Mouse (Mus musculus) liver, embryonic 12.5 days (tissue): Measurements from ENCODE around the gene Lman2l. TPM values are rescaled to one million over a fixed set of nuclear protein-coding genes. Genes with fewer than 3 reads are reported as not detected.

Experiments used
- ATAC-seq: fragments of 200-750 bp; cut with Nextera tagmentation; 2 replicates; pipeline ENCODE4 v1.8.0; 2017; ENCODE audit warnings: moderate number of reproducible peaks, mild to moderate bottlenecking, moderate library complexity
- H3K27ac ChIP-seq: fragments of 300-500 bp; sonication (generic); 2 replicates; pipeline ENCODE4 v1.5.1; 2016; ENCODE audit warnings: mild to moderate bottlenecking
- H3K27me3 ChIP-seq: fragments of 300-500 bp; sonication (generic); replicated peaks from 2 replicates; pipeline ENCODE4 v1.6.1; 2016; ENCODE audit warnings: mild to moderate bottlenecking, moderate library complexity
- H3K36me3 ChIP-seq: fragments of 300-500 bp; sonication (generic); 2 replicates; pipeline ENCODE4 v1.6.1; 2016; ENCODE audit warnings: mild to moderate bottlenecking, moderate library complexity
- H3K4me1 ChIP-seq: fragments of 300-500 bp; sonication (generic); 2 replicates; pipeline ENCODE4 v1.6.1; 2016
- H3K4me2 ChIP-seq: fragments of 300-500 bp; sonication (generic); 2 replicates; pipeline ENCODE4 v1.6.1; 2016; ENCODE audit warnings: mild to moderate bottlenecking, moderate library complexity
- H3K4me3 ChIP-seq: fragments of 300-500 bp; sonication (generic); 2 replicates; pipeline ENCODE4 v1.5.1; 2016; ENCODE audit warnings: mild to moderate bottlenecking, moderate library complexity
- H3K9ac ChIP-seq: fragments of 300-500 bp; sonication (generic); 2 replicates; pipeline ENCODE4 v1.6.1; 2016; ENCODE audit warnings: mild to moderate bottlenecking, moderate library complexity
- H3K9me3 ChIP-seq: fragments of 300-500 bp; sonication (generic); replicated peaks from 2 replicates; pipeline ENCODE4 v1.6.1; 2016; ENCODE audit warnings: mild to moderate bottlenecking, moderate library complexity
- WGBS: fragments of 180-500 bp; shearing (Covaris S2); methylation state at CpG from one replicate; pipeline ENCODE4 v1.1.7; 2016; ENCODE audit not compliant: insufficient replicate concordance; 5-methylcytosine and 5-hydroxymethylcytosine counted together
- polyA plus RNA-seq: library from polyadenylated mRNA; unstranded; fragments of >200 nt; fragmentation: Nextera tagmentation; extraction: Ambion mirVana; gene quantifications from 2 replicates; pipeline ENCODE4 v1.2.1, GENCODE M21; 2016

Lman2l gene
- polyA plus RNA-seq = 20.9 and 22.8 TPM in 2 replicates

DNA sequence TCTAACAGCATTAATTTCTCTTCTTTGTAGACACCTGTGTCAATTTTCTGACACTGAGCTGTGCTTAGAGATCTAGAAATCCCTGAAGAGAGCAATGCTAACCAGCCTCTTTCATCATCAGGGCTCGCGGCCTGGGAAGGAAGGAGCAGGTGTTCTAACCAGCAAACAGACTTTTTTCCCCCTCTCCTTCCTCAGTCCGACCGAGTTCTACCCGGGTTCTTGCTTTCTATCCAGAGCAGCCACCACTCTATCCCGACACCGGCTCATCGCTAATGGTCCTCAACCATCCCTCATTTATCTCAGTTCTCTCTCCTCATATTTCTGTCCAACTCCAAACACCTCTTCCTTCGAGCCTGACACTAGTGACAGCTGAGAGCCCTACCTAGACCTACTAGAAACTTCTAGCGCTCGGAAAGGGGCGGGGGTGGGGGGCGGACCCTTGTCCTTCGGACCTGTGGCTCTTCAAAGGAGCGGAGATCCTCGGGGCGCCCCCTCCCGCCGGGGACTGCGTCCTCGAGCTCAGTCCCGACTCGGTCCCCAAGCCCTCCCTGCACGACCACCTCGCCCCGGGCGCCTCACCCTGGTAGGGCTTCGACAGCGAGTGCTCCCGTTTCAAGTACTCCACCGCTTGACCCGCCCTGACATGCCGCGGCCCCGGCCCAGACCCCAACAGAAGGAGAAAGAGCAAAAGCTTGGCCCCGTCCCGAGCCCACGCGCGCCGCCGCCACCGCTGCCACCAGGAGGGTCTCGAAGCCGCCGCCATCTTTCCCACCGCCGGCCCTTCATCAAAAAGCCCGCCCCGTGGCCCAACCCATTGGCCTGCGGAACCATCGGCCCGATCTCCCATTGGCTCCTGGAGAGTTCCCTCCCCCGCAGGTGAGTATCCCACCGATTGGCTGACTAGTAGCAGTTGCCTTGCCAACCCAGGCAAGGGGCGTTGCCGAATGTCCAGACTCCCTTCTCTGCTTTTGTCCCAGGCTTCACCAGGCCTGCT is at the start of gene Lman2l:
Gene Lman2l (minus strand): TSS at position 801 of the 994 bp plus-strand sequence.
- H3K4me2 ChIP-seq = peak within 1 kb of the TSS; percentile 95
- peak within 1 kb of the TSS; percentile 87 for H3K9ac ChIP-seq
- under 1% methylated on average over 57 of the region's 57 CpGs for WGBS
- H3K27me3 ChIP-seq = no peaks in the 10 kb centered on the region
- H3K4me1 ChIP-seq = peaks cover 20% of the 10 kb centered on the region
- ATAC-seq = peak; percentile 99
- peaks cover 14% of the 10 kb centered on the region; the same call in 1 of the 2 replicates for H3K36me3 ChIP-seq
- H3K27ac ChIP-seq = peak within 1 kb of the TSS; percentile 72
- H3K4me3 ChIP-seq = peak within 1 kb of the TSS; percentile 94
- no peaks in the 10 kb centered on the region for H3K9me3 ChIP-seq

- no peak overlapping the region for H3K9ac ChIP-seq
- no peak overlapping the region for H3K4me2 ChIP-seq
- H3K9me3 ChIP-seq = no peaks in the 10 kb centered on the region
- no peaks in the 10 kb centered on the region for H3K27me3 ChIP-seq
- H3K4me1 ChIP-seq = no peaks in the 10 kb centered on the region
- ATAC-seq = no peak
- H3K27ac ChIP-seq = no peak overlapping the region
- no peaks in the 10 kb centered on the region for H3K36me3 ChIP-seq
- 69% methylated on average over 6 of the region's 6 CpGs for WGBS
- no peak overlapping the region for H3K4me3 ChIP-seq
These were observed 48.2 kb upstream of the Lman2l start for GRCm38 (mm10) chr1:36493299-36493698.

GRCm38 (mm10) chr1:36492416-36493139 is 47.5 kb upstream of the Lman2l start:
- 0 out of 2 replicates have a peak, but pooled peaks have one; percentile 30 for ATAC-seq
- no peak overlapping the region for H3K9ac ChIP-seq
- H3K36me3 ChIP-seq = no peaks in the 10 kb centered on the region
- no peaks in the 10 kb centered on the region for H3K4me1 ChIP-seq
- no peak overlapping the region for H3K4me2 ChIP-seq
- H3K4me3 ChIP-seq = no peak overlapping the region
- H3K27me3 ChIP-seq = no peaks in the 10 kb centered on the region
- no peak overlapping the region for H3K27ac ChIP-seq
- WGBS = 52% methylated on average over 9 of the region's 9 CpGs
- H3K9me3 ChIP-seq = no peaks in the 10 kb centered on the region

- no peak overlapping the region for H3K9ac ChIP-seq
- H3K4me3 ChIP-seq = no peak overlapping the region
- no peak overlapping the region for H3K4me2 ChIP-seq
- 69% methylated on average over 6 of the region's 6 CpGs for WGBS
- ATAC-seq = no peak
- H3K9me3 ChIP-seq = no peaks in the 10 kb centered on the region
- H3K36me3 ChIP-seq = no peaks in the 10 kb centered on the region
- no peaks in the 10 kb centered on the region for H3K4me1 ChIP-seq
- H3K27me3 ChIP-seq = no peaks in the 10 kb centered on the region
- H3K27ac ChIP-seq = no peak overlapping the region
These were observed 44.6 kb upstream of the Lman2l start for GRCm38 (mm10) chr1:36489661-36490060.

DNA sequence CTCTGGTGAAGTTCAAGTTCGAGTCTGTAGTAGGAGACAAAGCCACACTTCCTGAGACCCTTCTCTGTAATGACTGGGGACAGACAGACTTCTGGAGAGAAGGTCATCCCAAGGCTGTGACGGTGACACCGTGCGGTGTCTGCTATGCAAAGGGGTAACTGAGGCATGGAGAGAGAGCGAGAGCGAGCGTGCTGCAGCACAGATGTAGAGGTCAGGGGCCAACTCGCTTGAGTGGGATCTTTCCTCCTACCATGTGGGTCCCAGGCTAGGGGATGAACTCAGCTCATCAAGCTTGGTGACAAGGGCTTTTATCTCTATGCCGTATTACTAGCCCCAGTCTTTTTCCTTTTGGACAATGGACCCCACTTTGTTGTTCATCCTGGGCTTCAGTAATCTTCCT is 42.0 kb upstream of the Lman2l start:
- peaks cover 6% of the 10 kb centered on the region for H3K4me1 ChIP-seq
- no peaks in the 10 kb centered on the region for H3K27me3 ChIP-seq
- no peak for ATAC-seq
- H3K9me3 ChIP-seq = no peaks in the 10 kb centered on the region
- no peaks in the 10 kb centered on the region for H3K36me3 ChIP-seq
- 75% methylated on average over 9 of the region's 9 CpGs for WGBS
- no peak overlapping the region for H3K4me2 ChIP-seq
- no peak overlapping the region for H3K9ac ChIP-seq
- H3K4me3 ChIP-seq = no peak overlapping the region
- H3K27ac ChIP-seq = no peak overlapping the region

DNA sequence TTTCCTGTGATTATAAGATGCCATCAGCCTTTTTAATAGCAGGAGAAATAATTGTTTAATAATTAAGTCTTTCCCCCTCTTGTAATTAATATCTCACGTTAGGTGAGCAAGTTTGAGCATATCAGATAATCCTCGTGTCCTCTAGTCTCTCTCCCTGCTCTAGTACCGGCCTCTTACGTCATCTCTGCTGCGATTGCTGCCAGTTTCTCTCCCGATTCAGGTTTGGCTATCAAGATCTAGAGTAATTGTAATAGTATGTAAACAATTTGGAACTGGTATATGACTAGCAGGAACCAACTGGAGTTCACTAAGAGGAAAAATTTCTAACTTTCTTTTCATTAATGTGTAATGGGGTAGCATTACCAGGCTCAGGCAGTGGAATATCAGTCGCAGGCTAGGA is 40.0 kb upstream of the Lman2l start:
- WGBS = 64% methylated on average over 7 of the region's 7 CpGs
- no peak overlapping the region for H3K4me3 ChIP-seq
- H3K9me3 ChIP-seq = no peaks in the 10 kb centered on the region
- H3K9ac ChIP-seq = no peak overlapping the region
- peaks cover 8% of the 10 kb centered on the region for H3K4me1 ChIP-seq
- no peak overlapping the region for H3K4me2 ChIP-seq
- H3K36me3 ChIP-seq = no peaks in the 10 kb centered on the region
- H3K27me3 ChIP-seq = no peaks in the 10 kb centered on the region
- no peak overlapping the region for H3K27ac ChIP-seq
- no peak for ATAC-seq

DNA sequence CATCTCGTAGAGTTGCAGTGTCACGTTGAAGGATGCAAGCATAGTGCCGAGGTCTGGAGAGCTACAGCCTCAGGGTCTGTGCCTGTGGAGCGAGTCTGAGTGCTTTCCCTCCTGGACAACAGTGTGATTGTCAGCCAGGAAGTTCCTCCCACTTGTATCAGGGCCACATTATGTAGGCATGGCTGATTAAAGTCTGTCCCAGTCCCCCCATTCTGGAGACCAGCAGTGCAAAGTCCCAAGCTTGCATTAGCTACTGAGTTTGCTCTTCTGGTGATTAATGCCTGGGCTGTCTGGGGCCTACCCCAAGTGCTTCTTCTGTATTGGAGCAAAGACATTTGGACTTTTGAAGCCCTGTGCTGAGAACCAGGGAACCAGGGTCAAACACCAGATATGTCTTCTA is 38.8 kb upstream of the Lman2l start:
- H3K4me2 ChIP-seq = no peak overlapping the region
- no peaks in the 10 kb centered on the region for H3K27me3 ChIP-seq
- H3K9me3 ChIP-seq = no peaks in the 10 kb centered on the region
- WGBS = 62% methylated on average over 4 of the region's 4 CpGs
- H3K4me3 ChIP-seq = no peak overlapping the region
- H3K9ac ChIP-seq = no peak overlapping the region
- H3K4me1 ChIP-seq = peaks cover 8% of the 10 kb centered on the region
- no peaks in the 10 kb centered on the region for H3K36me3 ChIP-seq
- peak; percentile 37 for ATAC-seq
- H3K27ac ChIP-seq = no peak overlapping the region

- Histone ChIP-seq H3K36me3 (no peaks in the 10 kb centered on the region), H3K4me2 (no peak overlapping the region), H3K27ac (no peak overlapping the region), H3K4me3 (no peak overlapping the region), H3K4me1 (peaks cover 25% of the 10 kb centered on the region), H3K9ac (no peak overlapping the region), H3K9me3 (no peaks in the 10 kb centered on the region), H3K27me3 (no peaks in the 10 kb centered on the region)
- WGBS = 74% methylated on average over 12 of the region's 12 CpGs
- ATAC-seq = no peak
These were observed 35.1 kb upstream of the Lman2l start for GRCm38 (mm10) chr1:36479903-36480899.

DNA sequence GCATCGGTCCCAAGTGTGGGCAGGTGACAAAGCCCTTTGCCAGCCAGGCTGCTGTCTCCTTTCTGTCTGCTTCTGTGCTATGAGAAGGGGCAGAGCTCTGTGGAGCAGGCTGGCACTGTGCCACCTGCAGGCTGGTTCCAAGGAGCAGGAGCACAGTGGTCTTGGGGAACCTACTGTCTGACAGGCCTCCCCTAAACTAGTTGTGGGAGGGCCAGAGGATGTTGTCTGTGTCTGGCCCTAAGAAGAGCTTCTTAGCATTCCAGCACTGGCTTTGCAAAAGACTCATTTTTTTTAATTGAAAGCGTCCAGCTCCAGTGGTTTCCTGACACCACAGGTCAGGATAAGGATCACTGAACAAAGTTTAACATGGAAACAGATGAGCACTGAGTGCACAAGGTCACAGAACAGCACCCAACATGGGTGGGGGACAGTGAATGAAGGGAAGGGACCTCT is 33.3 kb upstream of the Lman2l start:
- peaks cover 6% of the 10 kb centered on the region for H3K27me3 ChIP-seq
- no peak for ATAC-seq

GRCm38 (mm10) chr1:36476426-36476825 is 31.4 kb upstream of the Lman2l start:
- Histone ChIP-seq H3K9me3 (no peaks in the 10 kb centered on the region), H3K4me3 (no peak overlapping the region), H3K4me1 (peaks cover 54% of the 10 kb centered on the region), H3K9ac (no peak overlapping the region), H3K27ac (no peak overlapping the region), H3K4me2 (no peak overlapping the region), H3K27me3 (peaks cover 22% of the 10 kb centered on the region), H3K36me3 (no peaks in the 10 kb centered on the region)
- ATAC-seq = no peak
- WGBS = 69% methylated on average over 7 of the region's 7 CpGs

More for the DNA sequence above, 33.3 kb upstream of the Lman2l start:
- H3K27ac ChIP-seq = no peak overlapping the region
- no peak overlapping the region for H3K4me3 ChIP-seq
- WGBS = 71% methylated on average over 2 of the region's 2 CpGs
- H3K9ac ChIP-seq = no peak overlapping the region
- H3K36me3 ChIP-seq = no peaks in the 10 kb centered on the region
- no peak overlapping the region for H3K4me2 ChIP-seq
- H3K9me3 ChIP-seq = no peaks in the 10 kb centered on the region
- peaks cover 43% of the 10 kb centered on the region for H3K4me1 ChIP-seq

DNA sequence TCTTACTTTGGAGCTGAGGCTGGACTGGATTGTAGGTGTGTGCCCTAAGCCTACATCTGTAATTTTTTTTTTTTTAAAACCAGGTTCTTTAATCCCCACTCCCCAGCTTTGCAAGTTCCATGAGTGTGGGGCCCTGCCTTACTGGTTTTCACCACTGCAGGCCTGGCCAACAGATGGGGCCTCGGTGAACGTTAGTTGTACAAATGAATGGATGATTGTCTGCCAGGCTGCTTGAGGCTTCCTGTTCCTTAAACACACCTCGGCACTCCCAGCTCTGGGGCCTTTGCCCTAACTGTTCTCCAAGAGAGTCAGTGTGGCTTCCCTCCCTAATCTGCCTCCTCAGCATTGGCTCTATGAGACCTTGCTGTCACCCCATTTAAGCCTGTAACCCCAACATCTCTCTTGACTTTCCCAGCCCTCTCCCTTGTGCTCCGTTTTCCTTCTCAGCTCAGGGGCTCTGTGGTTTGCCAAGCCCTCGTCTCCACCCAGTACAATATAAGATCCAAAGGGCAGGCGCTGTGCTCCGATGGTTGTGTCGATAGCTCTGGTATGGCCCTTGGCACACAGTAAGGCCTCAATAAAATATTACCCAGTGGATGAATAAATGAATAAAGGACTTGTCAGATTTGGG is 30.5 kb upstream of the Lman2l start:
- no peaks in the 10 kb centered on the region for H3K36me3 ChIP-seq
- no peaks in the 10 kb centered on the region for H3K9me3 ChIP-seq
- 47% methylated on average over 8 of the region's 8 CpGs for WGBS
- no peak for ATAC-seq
- H3K4me2 ChIP-seq = peak overlapping the region; percentile 6; the same call in 1 of the 2 replicates
- no peak overlapping the region for H3K27ac ChIP-seq
- H3K27me3 ChIP-seq = peaks cover 22% of the 10 kb centered on the region
- H3K4me1 ChIP-seq = peaks cover 54% of the 10 kb centered on the region
- no peak overlapping the region for H3K4me3 ChIP-seq
- H3K9ac ChIP-seq = no peak overlapping the region
